Mouse (Mus musculus): Measurements from ENCODE around the gene Cib2. TPM values are rescaled to one million over a fixed set of nuclear protein-coding genes. Genes with fewer than 3 reads are reported as not detected.

Gene Cib2
- polyA plus RNA-seq, 1 experiment: 1.9 TPM

GRCm38 (mm10) chr9:54544212-54544953, 15.6 kb downstream of the Cib2 start:
- Histone ChIP-seq H3K27me3 (ENCODE audit: control insufficient read depth, insufficient read depth, insufficient read length) (peaks cover 16% of the 10 kb centered on the region), H3K36me3 (ENCODE audit: control insufficient read depth, insufficient read depth) (no peaks in the 10 kb centered on the region), H3K79me3 (ENCODE audit: low read depth) (no peaks in the 10 kb centered on the region), H3ac (ENCODE audit: control insufficient read depth, insufficient read length, low read depth) (no peak overlapping the region), H3K79me2 (ENCODE audit: control insufficient read depth, insufficient read depth) (no peaks in the 10 kb centered on the region), H3K4me3 (ENCODE audit: insufficient read depth, poor library complexity, severe bottlenecking) (no peak overlapping the region)
- TF ChIP-seq FOSL1 (IDR thresholded peaks at IDR 0.05; ENCODE audit: insufficient read depth, low read length, poor library complexity, severe bottlenecking) (no peak), MAX (IDR thresholded peaks at IDR 0.05) (no peak), MYOD1 (IDR thresholded peaks at IDR 0.05; ENCODE audit: control insufficient read depth, insufficient read length, low read depth) (no peak), CEBPB (IDR thresholded peaks at IDR 0.05; ENCODE audit: low read depth) (no peak), CTCF (IDR thresholded peaks at IDR 0.05; ENCODE audit: control insufficient read depth, insufficient read depth, insufficient read length) (no peak), USF1 (IDR thresholded peaks at IDR 0.05; ENCODE audit: low read depth) (no peak), MYOG (IDR thresholded peaks at IDR 0.05; ENCODE audit: control insufficient read depth, extremely low read depth, insufficient read length) (no peak)

- TF ChIP-seq MYOG (IDR thresholded peaks at IDR 0.05; ENCODE audit: control insufficient read depth, extremely low read depth, insufficient read length) (no peak), FOSL1 (IDR thresholded peaks at IDR 0.05; ENCODE audit: insufficient read depth, low read length, poor library complexity, severe bottlenecking) (no peak), USF1 (IDR thresholded peaks at IDR 0.05; ENCODE audit: low read depth) (no peak), CTCF (IDR thresholded peaks at IDR 0.05; ENCODE audit: control insufficient read depth, insufficient read depth, insufficient read length) (no peak), MAX (IDR thresholded peaks at IDR 0.05) (no peak), MYOD1 (IDR thresholded peaks at IDR 0.05; ENCODE audit: control insufficient read depth, insufficient read length, low read depth) (no peak), CEBPB (IDR thresholded peaks at IDR 0.05; ENCODE audit: low read depth) (no peak)
- Histone ChIP-seq H3K79me3 (ENCODE audit: low read depth) (no peaks in the 10 kb centered on the region), H3ac (ENCODE audit: control insufficient read depth, insufficient read length, low read depth) (no peak overlapping the region), H3K27me3 (ENCODE audit: control insufficient read depth, insufficient read depth, insufficient read length) (peaks cover 27% of the 10 kb centered on the region), H3K36me3 (ENCODE audit: control insufficient read depth, insufficient read depth) (no peaks in the 10 kb centered on the region), H3K79me2 (ENCODE audit: control insufficient read depth, insufficient read depth) (no peaks in the 10 kb centered on the region), H3K4me3 (ENCODE audit: insufficient read depth, poor library complexity, severe bottlenecking) (no peak overlapping the region)
Observed at GRCm38 (mm10) chr9:54540801-54541200, 19.2 kb downstream of the Cib2 start.

DNA sequence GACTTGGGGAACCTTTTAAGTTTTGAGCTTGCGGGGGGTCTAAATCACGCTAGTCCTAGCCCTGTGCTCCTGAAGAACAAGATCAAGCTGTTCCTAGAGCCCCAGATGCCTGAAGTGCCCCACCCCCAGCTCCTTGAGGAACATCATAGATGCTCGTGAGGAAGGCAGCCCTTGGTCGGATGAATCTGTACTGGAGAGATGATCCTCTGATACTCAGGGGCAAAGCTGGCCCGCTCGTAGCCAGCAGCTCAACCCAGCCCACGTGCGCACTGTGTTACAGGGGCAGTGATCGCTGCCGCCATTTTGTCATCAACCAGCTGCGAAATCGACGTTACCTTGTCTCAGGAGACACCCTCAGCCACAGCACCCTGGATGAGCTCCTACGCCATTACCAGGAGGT, 21.3 kb downstream of the Cib2 start, which contains the start of gene Sh2d7:
Gene Sh2d7 (plus strand): TSS at position 301 of the 400 bp plus-strand sequence.
- Histone ChIP-seq H3K4me3 (ENCODE audit: insufficient read depth, poor library complexity, severe bottlenecking) (no peak within 1 kb of the TSS), H3K79me3 (ENCODE audit: low read depth) (no peaks in the 10 kb centered on the region), H3K79me2 (ENCODE audit: control insufficient read depth, insufficient read depth) (no peaks in the 10 kb centered on the region), H3K36me3 (ENCODE audit: control insufficient read depth, insufficient read depth) (no peaks in the 10 kb centered on the region), H3K27me3 (ENCODE audit: control insufficient read depth, insufficient read depth, insufficient read length) (peaks cover 32% of the 10 kb centered on the region), H3ac (ENCODE audit: control insufficient read depth, insufficient read length, low read depth) (no peak within 1 kb of the TSS)
- TF ChIP-seq CEBPB (IDR thresholded peaks at IDR 0.05; ENCODE audit: low read depth) (no peak), FOSL1 (IDR thresholded peaks at IDR 0.05; ENCODE audit: insufficient read depth, low read length, poor library complexity, severe bottlenecking) (no peak), MAX (IDR thresholded peaks at IDR 0.05) (no peak), MYOD1 (IDR thresholded peaks at IDR 0.05; ENCODE audit: control insufficient read depth, insufficient read length, low read depth) (no peak), USF1 (IDR thresholded peaks at IDR 0.05; ENCODE audit: low read depth) (no peak), MYOG (IDR thresholded peaks at IDR 0.05; ENCODE audit: control insufficient read depth, extremely low read depth, insufficient read length) (no peak), CTCF (IDR thresholded peaks at IDR 0.05; ENCODE audit: control insufficient read depth, insufficient read depth, insufficient read length) (no peak)

DNA sequence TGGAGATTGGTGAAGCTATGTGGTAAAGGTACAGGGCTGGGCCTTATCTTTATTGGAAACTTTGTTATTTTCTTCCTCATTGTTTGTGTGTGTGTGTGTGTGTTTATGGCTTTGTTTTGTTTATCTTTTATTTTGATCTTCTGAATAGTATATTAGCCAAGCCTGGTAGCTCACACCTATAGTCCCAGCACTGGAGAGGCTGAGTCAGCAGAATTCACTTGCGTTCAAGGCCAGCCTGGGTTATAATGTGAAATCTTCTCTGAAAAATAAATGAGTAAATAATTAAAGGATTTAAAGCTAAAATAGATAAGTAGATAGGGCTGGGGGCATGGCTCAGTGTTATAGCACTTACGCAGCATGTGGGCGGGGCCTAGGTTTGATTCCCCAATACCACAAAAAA, 21.8 kb downstream of the Cib2 start:
- TF ChIP-seq MAX (IDR thresholded peaks at IDR 0.05): no peak
- TF ChIP-seq FOSL1 (IDR thresholded peaks at IDR 0.05; ENCODE audit: insufficient read depth, low read length, poor library complexity, severe bottlenecking): no peak
- no peak for TF ChIP-seq CTCF (IDR thresholded peaks at IDR 0.05; ENCODE audit: control insufficient read depth, insufficient read depth, insufficient read length)
- H3ac ChIP-seq (ENCODE audit: control insufficient read depth, insufficient read length, low read depth): no peak overlapping the region
- H3K79me2 ChIP-seq (ENCODE audit: control insufficient read depth, insufficient read depth): no peaks in the 10 kb centered on the region
- no peaks in the 10 kb centered on the region for H3K36me3 ChIP-seq (ENCODE audit: control insufficient read depth, insufficient read depth)
- H3K4me3 ChIP-seq (ENCODE audit: insufficient read depth, poor library complexity, severe bottlenecking): no peak overlapping the region
- H3K27me3 ChIP-seq (ENCODE audit: control insufficient read depth, insufficient read depth, insufficient read length): peaks cover 28% of the 10 kb centered on the region
- H3K79me3 ChIP-seq (ENCODE audit: low read depth): no peaks in the 10 kb centered on the region

DNA sequence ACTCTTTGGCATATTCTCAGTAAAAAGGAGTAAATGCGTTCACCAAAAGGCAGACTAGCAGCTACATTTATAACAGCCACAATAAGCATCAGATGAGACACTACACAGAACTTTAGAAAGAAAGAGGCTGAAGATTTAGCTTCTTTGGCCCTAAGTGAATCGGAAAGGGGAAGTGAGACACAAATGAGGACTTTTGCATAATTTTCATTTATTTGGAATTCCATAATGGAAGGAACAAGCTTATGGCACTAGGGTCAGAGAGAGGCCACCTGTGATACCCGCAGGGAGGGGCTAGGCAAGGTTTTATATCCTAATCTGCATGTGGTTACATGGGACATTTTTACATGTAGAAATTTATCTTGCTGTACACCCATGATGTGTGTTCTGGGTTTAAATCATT, 22.5 kb downstream of the Cib2 start:
- no peak for TF ChIP-seq USF1 (IDR thresholded peaks at IDR 0.05; ENCODE audit: low read depth)
- no peak for TF ChIP-seq MYOG (IDR thresholded peaks at IDR 0.05; ENCODE audit: control insufficient read depth, extremely low read depth, insufficient read length)
- TF ChIP-seq MYOD1 (IDR thresholded peaks at IDR 0.05; ENCODE audit: control insufficient read depth, insufficient read length, low read depth): no peak
- no peak for TF ChIP-seq FOSL1 (IDR thresholded peaks at IDR 0.05; ENCODE audit: insufficient read depth, low read length, poor library complexity, severe bottlenecking)
- TF ChIP-seq MAX (IDR thresholded peaks at IDR 0.05): no peak
- no peak for TF ChIP-seq CTCF (IDR thresholded peaks at IDR 0.05; ENCODE audit: control insufficient read depth, insufficient read depth, insufficient read length)
- no peaks in the 10 kb centered on the region for H3K79me3 ChIP-seq (ENCODE audit: low read depth)

More for the DNA sequence above, 22.5 kb downstream of the Cib2 start:
- H3K79me2 ChIP-seq (ENCODE audit: control insufficient read depth, insufficient read depth): no peaks in the 10 kb centered on the region
- no peak overlapping the region for H3K4me3 ChIP-seq (ENCODE audit: insufficient read depth, poor library complexity, severe bottlenecking)
- peaks cover 26% of the 10 kb centered on the region for H3K27me3 ChIP-seq (ENCODE audit: control insufficient read depth, insufficient read depth, insufficient read length)
- no peak overlapping the region for H3ac ChIP-seq (ENCODE audit: control insufficient read depth, insufficient read length, low read depth)
- no peaks in the 10 kb centered on the region for H3K36me3 ChIP-seq (ENCODE audit: control insufficient read depth, insufficient read depth)
